Mouse (Mus musculus) olfactory bulb, adult 2 months (tissue): Measurements from ENCODE around the gene Reg4.

Source experiments
- CTCF ChIP-seq: fragments of 200-500 bp; IDR thresholded peaks from 2 replicates; pipeline ENCODE4 v1.5.1; 2012; ENCODE audit warnings: low read depth, mild to moderate bottlenecking, low read length, moderate library complexity; ENCODE audit not compliant: insufficient read depth
- POLR2A ChIP-seq: fragments of 200-500 bp; IDR thresholded peaks from 2 replicates; pipeline ENCODE4 v1.6.1; 2012; ENCODE audit warnings: mild to moderate bottlenecking, low read depth, low read length, moderate library complexity; ENCODE audit not compliant: insufficient read depth

GRCm38 (mm10) chr3:98197711-98198532 lies 24.0 kb upstream of the Reg4 start:
- TF ChIP-seq CTCF (no peak), POLR2A (no peak)
